Mouse (Mus musculus): ENCODE measurements around the gene Ghr.

- TF ChIP-seq POLR2A (IDR thresholded peaks at IDR 0.05; ENCODE audit: borderline replicate concordance, extremely low read depth, insufficient read depth, insufficient read length, poor library complexity, severe bottlenecking): no peak
- no peak; the same call in 1 of the 2 replicates for TF ChIP-seq CTCF (IDR thresholded peaks at IDR 0.05; ENCODE audit: borderline replicate concordance, extremely low read depth, insufficient read depth, insufficient read length)
Measured at GRCm38 (mm10) chr15:3497946-3498580, 85.2 kb downstream of the Ghr start.

Data from brain, embryonic 14.5 days (tissue).